Mouse (Mus musculus) left cerebral cortex, postnatal 14 days (tissue): ENCODE measurements at regions not wholly inside any gene's neighbourhood (a gene's known extent, or its start where the extent isn't known, plus 50 kb on each side); places are given as distances from the start of the nearest gene placed in this dataset.

Experiments used
- DNase-seq, 2 experiments: peaks; one replicate each; pipeline ENCODE4 v3.0.0; 2021 to 2022; ENCODE audit warnings: low spot score in 2 of 2, mixed read lengths in 1 of 2
- intact Hi-C: fragments of 180-260 bp; cut with DNase I; formaldehyde crosslinking; loops from one replicate; pipeline ENCODE4 v1.15.1; 2025

DNA sequence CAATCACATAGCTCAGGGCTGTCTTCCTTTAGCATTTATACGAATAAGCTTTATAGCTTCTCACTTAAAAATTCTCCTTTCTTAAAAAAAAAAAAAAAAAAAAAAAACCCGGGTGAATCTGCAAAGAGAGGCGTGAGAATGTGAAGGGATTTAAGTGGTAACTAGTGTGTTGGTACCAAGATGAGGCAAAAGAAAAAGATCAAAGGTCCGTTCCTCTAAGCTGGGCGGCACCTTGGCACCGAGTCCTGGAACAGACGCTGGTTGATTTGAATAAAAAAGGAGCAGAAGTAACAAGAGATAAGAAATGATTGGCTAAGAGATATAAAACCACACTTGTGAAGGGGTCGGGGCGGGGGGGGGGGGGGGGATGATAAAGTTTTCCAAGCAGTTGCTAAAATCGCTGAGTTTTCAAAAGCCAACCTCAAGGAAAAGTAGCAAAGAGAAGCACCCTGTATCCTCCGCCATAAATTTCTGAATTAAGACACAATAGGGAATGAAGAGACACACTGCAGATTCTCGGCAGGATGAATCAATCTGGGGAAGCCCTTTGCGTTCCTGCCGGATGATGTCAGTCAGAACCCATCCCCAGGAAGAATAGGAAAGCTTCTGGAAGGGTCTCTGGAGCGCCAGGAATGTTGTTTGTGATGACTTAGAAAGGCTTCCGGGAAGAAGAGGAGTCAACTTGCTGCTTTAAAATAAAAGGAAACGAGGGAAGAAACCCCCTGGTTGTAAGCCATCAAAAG, 107.7 kb upstream of the Ankrd1 start:
- intact Hi-C loops: no loop called here
- no peak for DNase-seq

DNA sequence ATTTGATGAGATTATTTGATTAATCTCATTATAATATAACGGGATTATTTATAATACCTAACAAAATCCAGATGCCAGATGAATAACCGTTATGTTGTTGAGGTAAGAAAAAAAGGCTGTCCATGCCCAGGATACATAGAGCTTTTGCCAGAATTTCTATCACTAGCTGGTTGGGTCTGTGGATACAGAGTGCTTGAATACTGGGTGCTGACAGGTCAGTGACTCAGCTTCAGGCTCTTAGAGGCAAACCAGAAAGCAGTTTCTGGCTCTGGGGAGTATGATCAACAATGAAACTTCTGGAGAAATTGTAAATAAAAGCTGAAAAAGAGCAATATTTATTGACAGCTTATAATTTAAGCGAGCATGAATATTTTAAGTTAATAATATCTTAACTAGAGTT, 109.4 kb upstream of the Ankrd1 start:
- intact Hi-C loops: no loop called here
- DNase-seq: no peak

DNA sequence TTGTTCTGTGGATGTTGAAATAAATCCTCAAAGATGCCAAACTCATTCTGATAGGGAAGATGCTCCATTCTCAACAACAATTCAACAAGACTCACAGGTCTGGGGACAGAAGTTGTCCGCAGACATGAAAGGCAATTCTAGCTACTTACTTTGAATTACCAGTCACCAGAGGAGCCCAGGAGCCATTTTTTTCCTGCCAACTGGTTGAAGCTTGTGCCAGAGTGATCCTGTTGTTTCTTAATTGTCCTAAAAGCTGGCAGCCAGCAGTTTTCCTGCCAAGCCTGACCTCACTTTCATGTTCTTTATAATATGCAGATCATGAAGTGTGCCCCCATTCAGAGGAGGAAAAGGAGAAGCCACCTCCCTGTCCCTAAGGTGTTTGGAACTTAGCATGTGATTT, 110.0 kb upstream of the Ankrd1 start:
- intact Hi-C loops: no loop called here
- no peak for DNase-seq

DNA sequence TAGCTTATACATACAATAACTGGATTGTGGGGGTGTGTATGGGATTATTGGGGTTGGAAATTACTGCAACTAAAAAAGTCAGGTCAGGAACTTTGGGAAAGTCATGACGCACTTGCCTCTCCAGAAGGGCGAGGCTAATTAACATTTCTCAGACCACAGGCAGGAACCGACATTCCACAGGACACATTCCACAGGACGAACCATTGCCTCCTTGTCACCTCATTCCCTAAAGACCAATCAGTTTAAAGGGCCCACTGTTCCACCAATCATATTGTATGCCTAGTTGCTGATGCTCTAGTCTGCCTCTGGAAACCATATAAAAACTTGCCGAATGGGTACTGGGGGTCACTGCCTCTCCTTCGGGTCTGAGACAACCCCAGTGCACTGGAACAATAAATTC, 113.0 kb upstream of the Pcgf5 start:
- no peak for DNase-seq
- intact Hi-C loops: no loop called here

DNA sequence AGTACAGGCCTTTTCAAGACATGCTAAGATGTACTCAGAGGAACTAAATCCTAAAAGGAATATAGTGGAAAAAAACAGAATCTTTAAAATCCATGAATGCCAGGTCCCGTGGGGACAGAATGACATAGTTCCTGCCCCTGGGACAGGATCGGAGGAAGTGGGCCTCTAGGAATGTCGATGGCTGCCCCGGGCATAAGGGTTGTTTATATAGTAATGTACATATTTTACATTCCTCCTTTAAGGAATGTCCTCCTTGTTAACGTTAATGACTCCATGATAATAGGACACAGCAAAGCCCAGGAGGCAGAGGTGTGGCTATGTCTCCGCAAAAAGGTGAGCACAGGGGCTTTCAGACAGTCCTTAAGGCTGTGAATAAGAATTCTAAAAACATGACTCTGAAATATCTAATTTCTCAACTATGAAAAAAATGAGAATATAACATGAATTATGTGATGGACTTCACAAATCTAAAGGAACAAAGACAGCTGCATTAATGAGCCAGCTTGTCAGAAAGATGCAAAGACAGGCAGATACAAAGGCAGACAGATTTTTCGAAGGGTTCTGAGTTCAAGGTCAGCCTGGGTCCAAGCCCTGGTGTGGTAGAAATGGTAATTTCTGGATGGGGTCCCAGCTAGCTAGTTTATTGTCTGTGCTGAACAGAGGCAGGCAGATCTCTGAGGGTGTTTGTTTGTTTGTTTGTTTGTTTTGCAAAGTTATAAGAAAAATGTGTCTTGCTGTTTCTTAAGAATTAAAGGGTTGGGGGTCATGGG, 111.3 kb upstream of the Pcgf5 start:
- intact Hi-C loops: no loop called here
- no peak for DNase-seq

DNA sequence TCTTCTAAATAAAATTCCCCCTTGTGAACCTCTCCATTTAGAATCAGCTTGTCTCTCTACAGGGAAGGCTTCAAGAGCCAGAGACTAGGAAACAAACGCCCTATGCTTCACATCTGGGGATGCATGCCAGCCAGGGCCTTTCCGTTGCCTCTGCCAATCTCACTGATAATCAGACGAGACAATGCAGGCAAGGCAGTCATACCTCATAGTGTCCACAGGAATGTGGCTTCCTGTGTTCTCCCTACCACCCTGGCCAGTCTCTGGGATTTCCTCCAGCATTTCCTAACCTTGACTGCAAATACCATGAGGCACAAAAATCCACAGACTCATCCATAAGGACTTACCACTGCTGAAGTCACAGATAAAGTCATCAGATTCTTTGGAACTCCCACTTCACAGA, 110.4 kb upstream of the Pcgf5 start:
- no peak for DNase-seq
- intact Hi-C loops: no loop called here

DNA sequence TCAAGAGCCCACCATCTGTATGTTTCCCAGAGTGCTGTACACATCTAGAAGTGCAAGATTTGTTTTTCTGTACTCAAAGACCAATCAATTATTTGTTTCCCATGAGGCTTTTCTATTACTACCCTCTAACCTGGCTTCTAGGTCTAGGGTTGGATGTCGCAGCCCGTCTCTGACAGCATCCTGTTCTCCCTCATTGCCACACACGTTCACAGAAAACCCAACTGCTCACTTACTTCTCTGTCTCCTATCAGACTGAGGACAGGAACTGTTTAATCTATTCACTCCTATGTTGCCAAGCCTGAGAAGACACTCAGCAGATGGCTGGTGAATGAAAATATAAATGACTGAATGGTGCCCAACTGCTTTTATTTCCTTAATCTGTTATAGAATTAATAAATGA, 109.6 kb upstream of the Pcgf5 start:
- intact Hi-C loops: no loop called here
- no peak for DNase-seq

DNA sequence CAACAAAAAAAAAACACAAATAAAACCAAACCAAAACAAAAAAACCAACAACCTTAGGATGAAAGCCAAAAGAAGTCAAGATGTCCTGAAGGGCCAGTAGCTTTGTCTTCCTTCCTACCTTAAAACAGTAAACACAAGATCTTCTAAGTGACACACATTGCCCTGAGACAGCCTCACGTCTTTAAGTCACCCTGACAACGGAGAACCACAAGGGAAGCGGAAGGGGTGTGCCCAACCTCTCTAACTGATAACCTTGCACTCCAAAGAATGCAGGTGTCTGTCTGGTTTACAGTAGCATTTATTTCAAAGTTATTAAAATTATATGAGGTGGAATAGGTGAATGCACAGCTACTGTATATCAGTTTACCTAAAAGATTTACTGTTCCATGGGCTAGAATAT, 105.7 kb upstream of the Pcgf5 start:
- intact Hi-C loops: no loop called here
- DNase-seq: no peak

DNA sequence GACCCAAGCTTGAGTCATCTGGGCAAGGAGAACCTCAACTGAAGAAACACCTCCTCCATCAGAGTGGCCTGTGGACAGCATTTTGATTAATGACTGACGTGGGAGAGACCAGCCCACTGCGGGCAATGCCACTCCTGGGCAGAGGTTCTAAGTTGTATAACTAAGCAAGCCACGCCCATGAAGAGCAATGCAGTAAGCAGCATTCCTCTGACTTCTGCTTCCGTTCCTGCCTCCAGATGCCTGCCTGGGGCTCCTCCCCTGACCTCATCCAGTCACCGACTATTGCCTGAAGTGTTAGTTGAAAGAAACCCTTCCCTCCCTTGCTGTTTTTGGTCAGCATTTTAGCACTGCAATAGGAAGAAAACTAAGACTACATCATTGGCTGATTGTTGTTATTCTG, 105.2 kb upstream of the Pcgf5 start:
- no peak for DNase-seq
- intact Hi-C loops: no loop called here

DNA sequence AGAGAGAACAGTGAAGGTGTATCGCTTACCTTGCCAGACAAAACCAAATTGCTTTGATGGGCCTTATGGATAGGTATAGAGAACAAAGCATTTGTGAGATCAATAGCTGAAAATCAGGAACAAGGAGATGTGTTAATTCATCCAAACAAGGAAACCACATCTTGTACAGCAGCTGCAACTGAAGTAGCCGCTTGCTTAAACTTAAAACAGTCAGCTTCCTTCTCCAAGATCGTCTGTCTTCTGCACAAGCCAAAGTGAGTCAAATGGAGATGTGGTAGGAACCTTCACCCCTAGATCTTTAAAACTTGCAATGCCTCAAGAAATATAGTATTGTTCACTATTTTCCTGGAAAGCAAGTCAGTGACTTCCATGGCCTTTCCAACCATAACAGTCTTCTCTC, 95.6 kb upstream of the Pcgf5 start:
- intact Hi-C loops: no loop called here
- no peak for DNase-seq

DNA sequence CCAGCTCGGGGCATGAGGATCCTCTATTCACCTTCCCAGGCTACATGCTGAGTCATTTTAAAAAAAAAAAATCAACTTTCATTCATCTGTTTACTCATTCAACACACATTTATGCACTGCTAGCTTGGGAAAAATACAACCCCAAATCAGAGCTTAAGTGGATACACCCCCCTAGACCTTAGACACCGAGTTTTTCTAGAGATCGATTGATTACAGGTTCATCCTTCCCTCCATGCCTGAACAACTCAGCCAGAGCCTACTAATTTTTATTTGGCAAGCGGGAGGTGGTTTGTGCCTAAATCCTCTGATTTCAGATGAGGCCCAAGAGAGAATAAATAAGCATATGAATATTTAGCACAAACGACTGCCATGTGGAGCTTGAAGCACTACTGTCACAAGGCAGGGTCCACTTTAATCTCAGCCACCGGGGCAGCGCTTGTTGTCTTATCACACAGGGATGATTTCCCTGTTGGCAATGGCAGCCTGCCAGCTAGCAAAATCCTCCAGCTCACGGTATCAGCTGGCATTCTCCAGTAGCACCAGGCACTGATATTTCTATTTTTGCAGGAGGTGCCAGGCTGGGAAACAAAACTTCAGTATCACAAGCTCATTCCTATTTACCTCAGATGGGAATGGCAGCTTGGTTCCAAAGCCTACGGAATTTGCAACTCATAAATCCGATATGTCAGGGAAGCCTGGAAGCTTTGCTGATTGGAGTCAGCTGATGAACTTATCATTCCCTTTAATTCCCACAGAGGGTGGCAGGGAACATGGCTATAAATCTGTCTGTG, 90.2 kb upstream of the Pcgf5 start:
- intact Hi-C loops: no loop called here
- DNase-seq: peak; percentile 3 to 46

DNA sequence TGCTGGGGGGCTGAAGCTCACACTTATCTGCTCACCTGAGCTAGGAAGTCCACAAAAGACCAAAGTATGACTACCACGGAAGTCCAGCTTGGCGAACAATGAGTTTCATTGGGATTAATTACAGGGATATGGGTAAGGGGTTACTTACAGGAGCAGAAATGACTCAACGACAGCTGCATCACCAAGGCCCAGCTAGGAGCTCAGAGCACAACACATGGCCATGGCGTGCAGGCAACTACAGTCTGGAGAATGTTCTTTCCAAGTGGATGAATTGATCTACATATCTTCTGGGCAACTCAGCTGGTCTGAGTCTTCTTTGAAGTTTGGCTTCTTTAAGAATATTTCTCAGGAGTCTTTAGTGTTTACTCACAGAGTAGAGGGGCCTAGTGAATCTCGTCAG, 86.3 kb upstream of the Pcgf5 start:
- intact Hi-C loops: no loop called here
- no peak for DNase-seq

DNA sequence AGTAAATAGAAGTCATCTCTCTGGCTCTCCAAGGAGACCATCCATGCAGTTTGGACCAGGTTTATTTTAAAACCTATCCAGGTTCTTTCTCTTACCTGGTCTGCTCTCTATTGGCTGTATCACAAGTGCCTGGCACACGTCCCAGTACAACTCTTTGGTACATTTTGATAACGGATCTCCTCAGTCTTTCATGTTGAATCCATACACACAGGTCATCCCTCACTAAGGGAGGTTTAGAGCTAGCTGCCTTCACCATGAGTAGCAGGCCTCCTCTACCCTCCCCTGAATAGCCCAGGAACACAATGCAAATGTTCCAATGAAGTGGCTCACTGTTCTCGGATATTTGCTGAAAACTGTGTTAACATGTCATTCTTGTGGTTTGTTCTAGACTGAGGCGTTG, 84.2 kb upstream of the Pcgf5 start:
- DNase-seq: no peak
- intact Hi-C loops: no loop called here

DNA sequence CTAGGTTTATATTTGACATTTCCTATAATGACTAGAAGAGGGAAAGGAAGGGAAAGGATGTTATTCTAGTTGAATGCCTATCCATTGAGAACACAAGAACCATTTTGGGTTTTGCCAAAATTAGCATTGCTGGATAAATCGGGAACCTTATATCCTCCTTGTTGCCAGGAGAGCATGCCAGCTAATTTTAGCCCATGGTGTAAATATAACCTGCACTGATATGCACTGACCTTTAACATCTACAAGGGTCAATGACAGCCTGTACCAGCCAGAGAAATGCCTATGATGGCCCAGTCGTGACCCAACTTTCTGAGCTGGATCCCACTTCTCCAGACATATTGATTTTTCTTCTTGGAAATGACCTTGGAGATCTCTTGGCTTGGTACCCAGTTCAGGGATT, 83.7 kb upstream of the Pcgf5 start:
- intact Hi-C loops: no loop called here
- no peak for DNase-seq

DNA sequence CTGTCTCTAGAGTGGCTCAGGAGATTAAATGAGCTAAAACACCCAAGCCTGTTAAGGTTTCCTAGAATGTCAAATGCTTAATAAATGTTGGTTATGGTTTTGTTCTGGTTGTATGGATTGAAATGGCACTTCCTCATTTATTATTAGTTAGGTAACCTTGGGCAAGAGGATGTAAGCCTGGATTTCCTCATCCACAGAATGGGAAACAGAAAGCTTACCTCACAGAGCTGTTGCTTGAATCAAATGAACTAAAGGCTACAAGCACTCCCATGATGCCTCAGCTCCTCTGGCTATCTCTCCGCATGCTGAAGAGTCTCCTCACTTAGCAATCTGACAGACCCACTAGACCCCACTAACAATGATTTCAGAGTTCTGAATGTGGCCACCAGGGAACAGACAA, 82.8 kb upstream of the Pcgf5 start:
- intact Hi-C loops: no loop called here
- DNase-seq: no peak

DNA sequence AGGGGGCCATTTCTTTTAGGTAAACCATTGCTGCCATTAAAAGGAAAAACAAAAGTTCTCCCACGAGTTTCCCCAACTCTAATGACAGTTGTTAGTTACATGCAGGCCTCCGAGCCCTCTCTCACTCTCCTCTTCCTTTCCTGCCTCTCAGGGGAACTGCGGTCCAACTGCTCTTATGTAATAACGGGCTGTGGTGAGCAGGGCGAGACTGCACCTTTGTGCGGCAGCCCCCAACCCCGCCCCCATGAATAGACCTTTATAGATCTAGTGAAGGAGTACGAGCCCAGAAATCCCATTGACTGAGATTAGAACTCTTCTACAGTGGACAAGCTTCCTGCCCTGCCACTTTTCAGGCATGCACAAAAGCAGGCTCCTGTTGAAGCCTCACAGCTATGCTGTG, 81.8 kb upstream of the Pcgf5 start:
- intact Hi-C loops: no loop called here

DNA sequence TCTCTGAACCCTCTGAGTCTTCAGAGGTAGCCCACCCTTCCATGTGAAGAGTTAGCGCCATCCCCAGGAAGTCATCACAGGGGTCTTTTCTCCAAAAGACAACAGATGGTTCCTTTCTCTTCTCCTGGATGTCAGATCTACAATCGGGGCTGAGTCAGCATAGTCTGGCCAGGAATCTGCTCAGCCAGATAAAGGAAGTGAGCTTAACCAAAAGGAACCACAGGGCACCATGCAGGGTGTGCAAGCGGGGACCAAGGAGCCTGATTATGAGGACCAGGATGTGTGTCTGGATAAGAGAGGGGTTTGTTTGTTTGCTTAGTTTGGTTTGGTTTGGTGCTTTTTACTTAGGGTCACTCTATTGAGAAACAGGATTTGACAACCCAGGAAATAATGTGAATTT, 74.6 kb upstream of the Pcgf5 start:
- no peak for DNase-seq
- intact Hi-C loops: no loop called here

More for the DNA sequence above, 81.8 kb upstream of the Pcgf5 start:
- DNase-seq: no peak

DNA sequence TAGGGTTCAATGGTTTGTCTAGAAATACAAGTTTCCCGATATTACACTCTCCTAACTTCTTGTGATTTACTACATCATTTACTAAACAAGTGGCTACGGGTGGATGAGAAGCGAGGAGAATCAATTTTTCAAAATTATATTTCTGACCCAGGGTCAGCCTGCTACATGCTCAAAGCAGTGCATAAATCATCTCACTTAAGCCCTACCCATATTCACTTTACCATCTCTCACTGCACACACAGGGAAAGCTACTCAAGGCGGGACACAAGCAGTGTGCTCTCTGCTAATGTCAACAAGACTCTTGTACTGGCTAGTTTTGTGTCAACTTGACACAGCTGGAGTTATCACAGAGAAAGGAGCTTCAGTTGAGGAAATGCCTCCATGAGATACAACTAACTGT, 62.6 kb upstream of the Pcgf5 start:
- DNase-seq: no peak
- intact Hi-C loops: no loop called here

DNA sequence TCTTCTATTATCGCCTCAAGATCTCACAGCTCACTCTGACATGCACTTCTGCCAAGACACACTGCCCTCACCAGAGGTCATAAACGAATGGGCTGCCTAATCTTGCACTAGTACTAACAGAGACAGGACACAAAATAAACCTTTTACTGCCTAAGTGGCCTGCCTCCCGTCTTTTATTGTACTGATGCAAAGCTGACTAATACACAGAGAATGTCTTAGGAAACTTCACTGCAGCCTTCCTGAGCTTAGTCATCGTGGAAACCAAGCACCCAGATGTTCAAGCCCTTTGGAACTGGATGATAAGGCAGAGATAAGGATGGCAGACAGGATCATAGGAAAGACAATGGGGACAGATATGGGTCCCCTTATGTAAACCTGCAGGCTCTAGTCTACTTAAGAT, 57.3 kb upstream of the Pcgf5 start:
- DNase-seq: no peak
- intact Hi-C loops: no loop called here

DNA sequence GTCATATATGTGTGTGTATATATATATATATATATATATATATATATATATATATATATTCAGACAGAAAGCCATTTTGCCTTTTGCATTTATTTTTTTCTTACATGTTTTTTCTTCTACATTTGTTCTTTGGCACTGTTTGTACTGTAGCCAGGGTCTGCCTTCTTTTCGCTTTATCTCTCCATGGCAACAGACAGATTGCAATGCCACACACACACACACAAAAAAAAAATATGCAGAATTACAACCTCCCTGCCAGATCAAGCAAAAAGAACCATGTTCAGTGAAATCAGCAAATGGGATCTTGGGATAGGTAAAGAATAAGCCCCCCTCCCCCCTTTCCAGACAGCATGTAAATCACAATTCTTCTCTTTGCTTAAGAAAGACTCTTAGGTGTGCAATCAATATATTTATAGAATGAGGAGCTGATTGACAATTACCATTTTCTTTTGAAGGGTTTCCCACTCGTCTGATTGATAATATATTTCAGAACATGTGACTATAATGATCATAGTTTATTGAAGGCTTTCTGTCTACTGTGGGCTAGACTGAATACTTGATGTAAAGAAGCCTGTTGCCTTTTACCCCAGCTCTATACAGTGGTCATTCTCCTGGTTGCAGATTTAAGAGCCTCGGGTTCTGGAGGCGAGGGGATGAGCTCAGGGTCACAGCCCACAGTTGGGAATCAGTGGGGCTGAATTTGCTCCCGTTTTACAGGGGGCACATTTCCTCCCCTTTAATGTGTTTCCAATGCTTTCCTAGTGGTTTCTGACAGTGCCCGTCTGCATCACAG, 54.7 kb upstream of the Pcgf5 start:
- peak in 1 of 2 experiments; percentile 35 for DNase-seq
- intact Hi-C loops: no loop called here
